Mouse (Mus musculus) mature B cell (primary cell): ENCODE measurements at regions not wholly inside any gene's neighbourhood (a gene's known extent, or its start where the extent isn't known, plus 50 kb on each side); places are given as distances from the start of the nearest gene placed in this dataset.

Experiments
- in situ Hi-C: fragments of 300-500 bp; cut with MboI; formaldehyde crosslinking; loops from 2 replicates; pipeline ENCODE4 v1.14.3; 2019

GRCm38 (mm10) chr1:73541371-73541770 lies 525.7 kb upstream of the Tnp1 start:
- in situ Hi-C loops = no loop called here

GRCm38 (mm10) chr1:73538420-73538871 lies 522.7 kb upstream of the Tnp1 start:
- in situ Hi-C loops = no loop called here

- in situ Hi-C loops = no loop called here
These were observed 520.1 kb upstream of the Tnp1 start for GRCm38 (mm10) chr1:73535726-73536265.

- in situ Hi-C loops = no loop called here
These were observed 517.8 kb upstream of the Tnp1 start for GRCm38 (mm10) chr1:73533526-73533925.

GRCm38 (mm10) chr1:73532316-73532715 lies 516.6 kb upstream of the Tnp1 start:
- in situ Hi-C loops = no loop called here

DNA sequence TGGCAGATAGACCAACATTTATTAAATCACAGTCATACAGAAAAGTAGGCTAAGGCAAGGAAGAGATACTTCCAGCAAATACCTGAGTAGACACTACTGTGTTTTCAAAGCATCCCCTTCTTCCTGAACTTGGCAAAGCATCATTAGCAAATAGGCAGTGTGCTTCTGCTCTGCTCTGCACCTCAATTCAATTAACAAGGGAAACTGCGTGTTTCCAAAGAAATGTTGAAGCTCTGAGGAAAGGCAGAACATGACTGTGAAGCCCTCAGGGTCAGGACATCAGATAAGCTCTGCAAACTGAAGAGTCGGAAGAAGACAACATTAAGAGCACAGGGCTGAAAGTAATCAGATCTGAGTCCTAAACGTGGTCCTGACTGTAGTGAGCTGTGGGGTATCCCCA lies 516.1 kb upstream of the Tnp1 start:
- in situ Hi-C loops = no loop called here

GRCm38 (mm10) chr1:73530326-73530725 lies 514.6 kb upstream of the Tnp1 start:
- in situ Hi-C loops = no loop called here

DNA sequence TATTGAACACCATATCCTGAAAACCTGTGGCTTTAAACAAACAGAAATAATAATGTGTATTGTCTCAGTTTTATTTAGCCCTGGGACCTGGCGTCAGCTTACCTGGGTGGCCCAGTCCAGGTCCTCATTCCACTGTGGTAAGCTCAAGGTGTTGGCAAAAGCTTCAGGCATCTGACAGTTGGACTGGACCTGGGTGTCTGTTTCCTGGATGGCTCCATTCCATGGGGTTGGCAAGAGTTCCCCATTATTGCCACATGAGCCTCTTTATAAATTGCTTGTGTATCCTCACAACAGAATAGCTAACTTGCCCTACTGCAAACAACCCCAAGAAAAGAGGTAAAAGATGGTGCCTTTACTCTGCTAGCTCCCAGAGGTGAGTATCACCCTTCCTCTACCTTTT lies 512.9 kb upstream of the Tnp1 start:
- in situ Hi-C loops = no loop called here

- in situ Hi-C loops = no loop called here
These were observed 500.7 kb upstream of the Tnp1 start for GRCm38 (mm10) chr1:73516441-73516840.

GRCm38 (mm10) chr1:73515781-73516180 lies 500.1 kb upstream of the Tnp1 start:
- in situ Hi-C loops = no loop called here

- in situ Hi-C loops = no loop called here
These were observed 498.1 kb upstream of the Tnp1 start for GRCm38 (mm10) chr1:73513822-73514221.

DNA sequence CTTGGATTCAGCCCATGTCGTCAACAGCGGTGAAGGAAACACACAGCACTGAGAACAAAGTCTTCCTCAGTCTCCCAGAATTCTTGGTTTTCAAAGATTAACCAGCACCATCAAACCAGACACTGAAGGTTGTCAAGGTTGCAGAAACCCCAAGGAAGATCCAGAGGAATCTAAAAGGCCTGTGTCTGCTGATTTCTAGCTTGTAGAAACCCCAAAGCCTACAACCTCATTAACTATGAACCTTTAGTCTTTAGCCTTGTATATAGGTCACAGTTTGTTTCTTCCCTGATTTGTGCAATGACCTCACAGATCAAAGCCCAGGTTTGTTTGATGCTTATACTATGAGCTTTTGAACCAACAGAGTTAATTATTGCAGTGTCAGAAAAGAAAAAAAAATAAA lies 497.1 kb upstream of the Tnp1 start:
- in situ Hi-C loops = no loop called here

GRCm38 (mm10) chr1:73507071-73507754 lies 491.5 kb upstream of the Tnp1 start:
- in situ Hi-C loops = no loop called here

GRCm38 (mm10) chr1:73503611-73504010 lies 487.9 kb upstream of the Tnp1 start:
- in situ Hi-C loops = no loop called here

DNA sequence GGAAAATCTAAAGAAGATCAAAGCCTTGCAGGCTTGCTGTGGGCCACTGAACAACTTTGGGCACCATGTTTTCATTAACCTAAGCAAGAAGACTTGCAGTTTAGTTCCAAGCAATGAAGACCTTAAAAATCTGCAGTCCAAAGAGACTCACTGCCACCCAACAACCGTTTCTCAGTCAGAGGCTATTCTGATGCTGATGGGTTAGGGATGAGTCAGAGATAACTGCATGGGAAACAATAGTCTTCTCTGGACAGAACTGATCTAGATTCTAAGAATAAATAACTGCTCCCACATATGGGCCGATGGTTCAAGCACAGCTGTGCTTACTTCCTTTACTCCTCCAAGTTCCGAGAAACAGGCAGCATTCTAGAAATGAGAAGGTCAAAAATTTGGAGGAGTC lies 485.0 kb upstream of the Tnp1 start:
- in situ Hi-C loops = no loop called here

GRCm38 (mm10) chr1:73495971-73496749 lies 480.5 kb upstream of the Tnp1 start:
- in situ Hi-C loops = no loop called here

DNA sequence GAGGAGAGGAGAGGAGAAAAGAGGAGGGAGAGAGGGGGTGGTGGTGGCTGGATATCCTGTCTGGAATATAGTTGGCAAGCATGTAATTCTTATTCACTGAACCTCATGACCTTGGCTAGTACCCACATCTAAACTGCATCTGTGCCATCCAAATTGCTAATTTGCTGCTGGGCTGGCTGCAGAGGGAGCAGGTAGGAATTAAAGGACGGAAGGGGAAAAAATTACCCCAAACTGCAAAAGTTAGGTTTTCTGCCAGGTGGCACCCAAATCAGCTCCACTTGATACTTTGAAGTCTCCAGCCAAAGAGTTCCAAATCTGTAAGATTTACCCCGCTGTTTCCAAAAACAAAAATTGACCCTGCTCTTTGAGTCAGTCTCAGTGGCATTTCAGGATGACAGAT lies 466.2 kb upstream of the Tnp1 start:
- in situ Hi-C loops = no loop called here

- in situ Hi-C loops = no loop called here
These were observed 463.7 kb upstream of the Tnp1 start for GRCm38 (mm10) chr1:73479349-73479920.

DNA sequence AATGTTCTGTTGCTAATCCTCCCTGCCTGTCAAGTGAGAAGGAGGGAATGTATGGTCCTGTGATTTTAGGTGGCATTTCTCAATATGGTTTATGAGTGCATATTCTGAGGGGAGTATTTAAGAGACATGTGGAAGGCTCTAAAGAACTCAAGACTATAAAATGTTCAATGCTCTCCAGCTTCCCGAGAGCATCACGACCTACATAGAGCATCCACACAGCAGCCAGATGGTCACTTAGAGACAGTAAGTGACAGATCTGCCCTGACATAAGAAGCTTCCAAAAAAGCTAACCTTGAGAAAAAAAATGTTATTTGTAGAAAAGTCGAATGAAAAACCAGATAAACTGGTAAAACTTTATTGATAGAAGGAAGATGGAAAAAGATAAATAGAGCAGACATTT lies 444.9 kb upstream of the Tnp1 start:
- in situ Hi-C loops = no loop called here

GRCm38 (mm10) chr1:73459754-73460534 lies 444.2 kb upstream of the Tnp1 start:
- in situ Hi-C loops = no loop called here

DNA sequence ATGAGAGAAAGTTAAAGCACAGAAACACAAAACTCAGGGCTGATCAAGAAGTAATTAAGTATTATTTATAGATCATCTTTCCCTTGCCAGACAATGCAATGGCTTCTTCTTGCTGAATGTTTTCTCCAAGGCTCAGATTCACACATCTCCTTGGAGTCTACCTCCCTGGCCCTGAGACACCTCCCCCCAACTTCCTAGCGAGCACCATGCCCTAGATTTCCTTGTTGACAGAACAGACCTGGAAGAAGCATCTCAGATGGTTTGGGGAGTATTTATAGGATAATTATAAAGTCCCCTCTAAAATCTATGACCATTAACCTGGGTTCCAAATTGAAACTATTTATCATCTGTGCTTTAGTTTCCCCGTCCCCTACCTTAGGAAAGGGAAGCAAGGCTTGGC lies 441.6 kb upstream of the Tnp1 start:
- in situ Hi-C loops = no loop called here
